ENCODE assay signal across 18 mouse cellular contexts in genomic region chr1:59391736-59392135, GRCm38 (mm10).
DNase-seq lines count a peak whose midpoint lies in the region; ATAC-seq lines count a peak whose summit lies in the region.
"Had no signal": no experiment of that assay in that cellular context is flagged by ENCODE, and none has a peak within 500 bp of the region (broad histone marks: within the 10 kb centered on the region; RNA-seq: fewer than 3 reads in every experiment).

No protein-coding gene starts in this region.

- no peaks in the 10 kb centered on the region for H3K9me3 ChIP-seq in heart, embryonic 11.5 days (replicated peaks; ENCODE audit: control insufficient read depth, low read length)
- H3K9me3 ChIP-seq in forebrain, embryonic 13.5 days (replicated peaks): no peaks in the 10 kb centered on the region
- H3K9me3 ChIP-seq: heart, embryonic 13.5 days; midbrain, embryonic 15.5 days had no signal

- no peaks in the 10 kb centered on the region for H3K4me1 ChIP-seq in heart, embryonic 11.5 days (ENCODE audit: control insufficient read depth, insufficient read depth, low read length)
- peaks cover 36% of the 10 kb centered on the region for H3K4me1 ChIP-seq in forebrain, embryonic 13.5 days

- no peaks in the 10 kb centered on the region for H3K27me3 ChIP-seq in heart, embryonic 11.5 days (ENCODE audit: control insufficient read depth, insufficient read depth, low read length)
- no peaks in the 10 kb centered on the region for H3K27me3 ChIP-seq in forebrain, embryonic 13.5 days
- H3K27me3 ChIP-seq: midbrain, embryonic 15.5 days had no signal

- intact Hi-C loops in heart, postnatal 10 days (cut with DNase I): loop anchor here (2.0 kb wide), 1 partner anchor 73 kb away; no protein-coding TSS in a partner anchor

- WGBS in heart, embryonic 11.5 days (ENCODE audit: insufficient replicate concordance): 54% methylated on average over 3 of the region's 3 CpGs
- WGBS in forebrain, embryonic 13.5 days: 38% methylated on average over 3 of the region's 3 CpGs

- peak; percentile 51 to 54 for DNase-seq in heart, adult 18-20 months
- DNase-seq in retina, postnatal 1 day: peak; percentile 21
- no peak for DNase-seq in retina, embryonic 14.5 days (ENCODE audit: low spot score)
- DNase-seq in heart, postnatal 10 days: peak; percentile 45 to 51
- peak; percentile 16 to 45 for DNase-seq in lung, postnatal 4 days
- DNase-seq in embryo, embryonic 10.5 days (ENCODE audit: low spot score): no peak
- DNase-seq: adrenal gland, adult 2 months; cerebellum, adult 8-10 months; embryo, embryonic 11 days; kidney, adult 18-20 months; kidney, postnatal 36 days; liver had no signal

- no peak overlapping the region for H3K9ac ChIP-seq in heart, embryonic 11.5 days (ENCODE audit: low read depth, low read length)
- no peak overlapping the region for H3K9ac ChIP-seq in forebrain, embryonic 13.5 days
- H3K9ac ChIP-seq: heart, embryonic 13.5 days; midbrain, embryonic 15.5 days had no signal

- no peak for ATAC-seq in heart, embryonic 11.5 days (replicated peaks; ENCODE audit: insufficient number of reproducible peaks, low FRiP score, low TSS enrichment)
- ATAC-seq in forebrain, embryonic 13.5 days: no peak
- ATAC-seq: forebrain, embryonic 16.5 days; hindbrain, embryonic 16.5 days; midbrain, embryonic 15.5 days had no signal

- no peak overlapping the region for H3K4me3 ChIP-seq in heart, embryonic 11.5 days (ENCODE audit: low read depth, low read length)
- H3K4me3 ChIP-seq in forebrain, embryonic 13.5 days: no peak overlapping the region
- H3K4me3 ChIP-seq: heart, embryonic 13.5 days; midbrain, embryonic 15.5 days had no signal

- H3K36me3 ChIP-seq in heart, embryonic 11.5 days (ENCODE audit: control insufficient read depth, insufficient read depth, low read length): no peaks in the 10 kb centered on the region
- no peaks in the 10 kb centered on the region for H3K36me3 ChIP-seq in forebrain, embryonic 13.5 days (ENCODE audit: poor library complexity, severe bottlenecking)
- H3K36me3 ChIP-seq: heart, embryonic 13.5 days; midbrain, embryonic 15.5 days had no signal

- no peak overlapping the region for H3K4me2 ChIP-seq in heart, embryonic 11.5 days
- H3K4me2 ChIP-seq in forebrain, embryonic 13.5 days: no peak overlapping the region
- H3K4me2 ChIP-seq: heart, embryonic 13.5 days; midbrain, embryonic 15.5 days had no signal

- H3K27ac ChIP-seq in heart, embryonic 11.5 days (ENCODE audit: low read depth, low read length): no peak overlapping the region
- H3K27ac ChIP-seq in forebrain, embryonic 13.5 days: no peak overlapping the region
- H3K27ac ChIP-seq: heart, embryonic 13.5 days; midbrain, embryonic 15.5 days had no signal

Comparison
In these comparisons a context has a peak if more than half of its experiments do, and no peak if none do; other contexts are left out.
1. DNase-seq: peak in heart, adult 18-20 months (2 of 2), retina, postnatal 1 day (single experiment), heart, postnatal 10 days (2 of 2) and lung, postnatal 4 days (2 of 2); none in retina, embryonic 14.5 days (single experiment) and embryo, embryonic 10.5 days (single experiment).